Mouse (Mus musculus) neural tube, embryonic 14.5 days (tissue): ENCODE measurements around the gene Mrpl48. TPM values are rescaled to one million over a fixed set of nuclear protein-coding genes. Genes with fewer than 3 reads are reported as not detected.

Source experiments
- ATAC-seq: fragments of 200-750 bp; cut with Nextera tagmentation; 2 replicates; pipeline ENCODE4 v1.8.0; 2017; ENCODE audit warnings: low read depth, mild to moderate bottlenecking, moderate TSS enrichment, moderate library complexity
- H3K27ac ChIP-seq: fragments of 300-500 bp; sonication (generic); 2 replicates; pipeline ENCODE4 v1.5.1; 2014; ENCODE audit warnings: low read depth, mild to moderate bottlenecking, control low read depth, low read length, moderate library complexity, mixed read lengths
- H3K27me3 ChIP-seq: fragments of 300-500 bp; sonication (generic); 2 replicates; pipeline ENCODE4 v1.6.1; 2014; ENCODE audit warnings: low read length; ENCODE audit not compliant: control insufficient read depth, insufficient read depth
- H3K36me3 ChIP-seq: fragments of 300-500 bp; sonication (generic); 2 replicates; pipeline ENCODE4 v1.6.1; 2014; ENCODE audit warnings: low read length, mixed read lengths; ENCODE audit not compliant: control insufficient read depth, insufficient read depth
- H3K4me1 ChIP-seq: fragments of 300-500 bp; sonication (generic); 2 replicates; pipeline ENCODE4 v1.6.1; 2014; ENCODE audit warnings: low read length; ENCODE audit not compliant: control insufficient read depth, insufficient read depth
- H3K4me2 ChIP-seq: fragments of 300-500 bp; sonication (generic); 2 replicates; pipeline ENCODE4 v1.6.1; 2014; ENCODE audit warnings: mild to moderate bottlenecking, low read depth, low read length, control low read depth
- H3K4me3 ChIP-seq: fragments of 300-500 bp; sonication (generic); 2 replicates; pipeline ENCODE4 v1.5.1; 2014; ENCODE audit warnings: low read depth, low read length, control low read depth, mixed read lengths
- H3K9ac ChIP-seq: fragments of 300-500 bp; sonication (generic); replicated peaks from 2 replicates; pipeline ENCODE4 v1.6.1; 2014; ENCODE audit warnings: low read depth, mild to moderate bottlenecking, control low read depth, low read length, mixed read lengths
- H3K9me3 ChIP-seq: fragments of 300-500 bp; sonication (generic); 2 replicates; pipeline ENCODE4 v1.6.1; 2016; ENCODE audit warnings: low read length; ENCODE audit not compliant: control insufficient read depth
- WGBS: fragments of 180-500 bp; shearing (Covaris S2); extraction: QIAGEN DNeasy Blood & Tissue Kit; methylation state at CpG from one replicate; pipeline ENCODE4 v1.1.7; 2014; 5-methylcytosine and 5-hydroxymethylcytosine counted together
- polyA plus RNA-seq: library from polyadenylated mRNA; unstranded; fragments of >200 nt; fragmentation: Nextera tagmentation; extraction: Ambion mirVana; gene quantifications from 2 replicates; pipeline ENCODE4 v1.2.1, GENCODE M21; 2014

Gene Mrpl48
- polyA plus RNA-seq: 87.5 and 88.7 TPM in 2 replicates

- no peaks in the 10 kb centered on the region for H3K27me3 ChIP-seq
- H3K4me3 ChIP-seq: peak within 1 kb of the TSS; percentile 99
- peak within 1 kb of the TSS; percentile 97 for H3K9ac ChIP-seq
- H3K4me2 ChIP-seq: peak within 1 kb of the TSS; percentile 58
- peak within 1 kb of the TSS; percentile 99 for H3K27ac ChIP-seq
- peaks cover 9% of the 10 kb centered on the region; the same call in 1 of the 2 replicates for H3K4me1 ChIP-seq
- H3K36me3 ChIP-seq: no peaks in the 10 kb centered on the region
- ATAC-seq: peak; percentile 29
- no peaks in the 10 kb centered on the region for H3K9me3 ChIP-seq
- WGBS: 2% methylated on average over 39 of the region's 43 CpGs
Measured at GRCm38 (mm10) chr7:100608130-100608741, at the start of gene Mrpl48. Gene Mrpl48 (minus strand): TSS chr7:100608301.

- no peaks in the 10 kb centered on the region for H3K9me3 ChIP-seq
- ATAC-seq: no peak; the same call in 1 of the 2 replicates
- no peaks in the 10 kb centered on the region for H3K27me3 ChIP-seq
- H3K4me3 ChIP-seq: no peak overlapping the region
- peaks cover 2% of the 10 kb centered on the region; the same call in 1 of the 2 replicates for H3K4me1 ChIP-seq
- no peaks in the 10 kb centered on the region for H3K36me3 ChIP-seq
- H3K27ac ChIP-seq: no peak overlapping the region
- no peak overlapping the region for H3K4me2 ChIP-seq
- H3K9ac ChIP-seq: no peak overlapping the region
- 50% methylated on average over 5 of the region's 5 CpGs for WGBS
Measured at GRCm38 (mm10) chr7:100656739-100657138, 48.6 kb upstream of the Mrpl48 start.

GRCm38 (mm10) chr7:100654441-100654840 lies 46.3 kb upstream of the Mrpl48 start:
- WGBS: 82% methylated on average over 8 of the region's 8 CpGs
- H3K9me3 ChIP-seq: no peaks in the 10 kb centered on the region
- H3K27me3 ChIP-seq: no peaks in the 10 kb centered on the region
- peak; percentile 3; the same call in 1 of the 2 replicates for ATAC-seq
- H3K4me3 ChIP-seq: no peak overlapping the region
- H3K36me3 ChIP-seq: no peaks in the 10 kb centered on the region
- no peak overlapping the region; the same call in 1 of the 2 replicates for H3K4me2 ChIP-seq
- peak overlapping the region; percentile 70 for H3K27ac ChIP-seq
- peaks cover 2% of the 10 kb centered on the region; the same call in 1 of the 2 replicates for H3K4me1 ChIP-seq
- no peak overlapping the region for H3K9ac ChIP-seq

GRCm38 (mm10) chr7:100653480-100654266 lies 45.6 kb upstream of the Mrpl48 start:
- H3K27ac ChIP-seq: peak overlapping the region; percentile 70
- no peaks in the 10 kb centered on the region for H3K27me3 ChIP-seq
- WGBS: 54% methylated on average over 9 of the region's 9 CpGs
- no peak overlapping the region for H3K4me3 ChIP-seq
- peaks cover 2% of the 10 kb centered on the region; the same call in 1 of the 2 replicates for H3K4me1 ChIP-seq
- no peaks in the 10 kb centered on the region for H3K9me3 ChIP-seq
- H3K9ac ChIP-seq: no peak overlapping the region
- peak; percentile 85; the same call in 1 of the 2 replicates for ATAC-seq
- no peak overlapping the region; the same call in 1 of the 2 replicates for H3K4me2 ChIP-seq
- H3K36me3 ChIP-seq: no peaks in the 10 kb centered on the region

- H3K27ac ChIP-seq: no peak overlapping the region
- H3K4me1 ChIP-seq: peaks cover 2% of the 10 kb centered on the region; the same call in 1 of the 2 replicates
- WGBS: 72% methylated on average over 4 of the region's 4 CpGs
- H3K9ac ChIP-seq: no peak overlapping the region
- H3K4me2 ChIP-seq: no peak overlapping the region
- ATAC-seq: no peak
- H3K9me3 ChIP-seq: no peaks in the 10 kb centered on the region
- H3K4me3 ChIP-seq: no peak overlapping the region
- no peaks in the 10 kb centered on the region for H3K27me3 ChIP-seq
- H3K36me3 ChIP-seq: no peaks in the 10 kb centered on the region
Measured at GRCm38 (mm10) chr7:100651011-100651410, 42.9 kb upstream of the Mrpl48 start.

- H3K27ac ChIP-seq: no peak overlapping the region
- peaks cover 2% of the 10 kb centered on the region; the same call in 1 of the 2 replicates for H3K4me1 ChIP-seq
- 82% methylated on average over 6 of the region's 6 CpGs for WGBS
Measured at GRCm38 (mm10) chr7:100650421-100650820, 42.3 kb upstream of the Mrpl48 start.

GRCm38 (mm10) chr7:100649826-100650225 lies 41.7 kb upstream of the Mrpl48 start:
- no peaks in the 10 kb centered on the region for H3K27me3 ChIP-seq
- no peak overlapping the region for H3K4me2 ChIP-seq
- H3K9me3 ChIP-seq: no peaks in the 10 kb centered on the region
- H3K9ac ChIP-seq: no peak overlapping the region
- no peak overlapping the region for H3K4me3 ChIP-seq
- H3K27ac ChIP-seq: no peak overlapping the region
- H3K36me3 ChIP-seq: no peaks in the 10 kb centered on the region
- peaks cover 2% of the 10 kb centered on the region; the same call in 1 of the 2 replicates for H3K4me1 ChIP-seq
- 80% methylated on average over 8 of the region's 8 CpGs for WGBS
- ATAC-seq: no peak

More at GRCm38 (mm10) chr7:100650421-100650820, 42.3 kb upstream of the Mrpl48 start:
- Histone ChIP-seq H3K4me2 (no peak overlapping the region), H3K36me3 (no peaks in the 10 kb centered on the region), H3K9me3 (no peaks in the 10 kb centered on the region), H3K27me3 (no peaks in the 10 kb centered on the region), H3K4me3 (no peak overlapping the region), H3K9ac (no peak overlapping the region)
- ATAC-seq: no peak

GRCm38 (mm10) chr7:100649095-100649494 lies 41.0 kb upstream of the Mrpl48 start:
- no peaks in the 10 kb centered on the region for H3K27me3 ChIP-seq
- 80% methylated on average over 4 of the region's 4 CpGs for WGBS
- ATAC-seq: no peak

GRCm38 (mm10) chr7:100645147-100645546 lies 37.0 kb upstream of the Mrpl48 start:
- ATAC-seq: peak; percentile 24; the same call in 1 of the 2 replicates

More at GRCm38 (mm10) chr7:100649095-100649494, 41.0 kb upstream of the Mrpl48 start:
- Histone ChIP-seq H3K4me1 (peaks cover 2% of the 10 kb centered on the region; the same call in 1 of the 2 replicates), H3K27ac (no peak overlapping the region), H3K36me3 (no peaks in the 10 kb centered on the region), H3K4me3 (no peak overlapping the region), H3K4me2 (no peak overlapping the region), H3K9ac (no peak overlapping the region), H3K9me3 (no peaks in the 10 kb centered on the region)

More at GRCm38 (mm10) chr7:100645147-100645546, 37.0 kb upstream of the Mrpl48 start:
- H3K4me2 ChIP-seq: no peak overlapping the region
- H3K9ac ChIP-seq: no peak overlapping the region
- H3K36me3 ChIP-seq: peaks cover 6% of the 10 kb centered on the region; the same call in 1 of the 2 replicates
- H3K4me3 ChIP-seq: no peak overlapping the region
- H3K9me3 ChIP-seq: no peaks in the 10 kb centered on the region
- H3K27ac ChIP-seq: no peak overlapping the region
- no peaks in the 10 kb centered on the region for H3K27me3 ChIP-seq
- WGBS: 35% methylated on average over 3 of the region's 3 CpGs
- H3K4me1 ChIP-seq: no peaks in the 10 kb centered on the region
